Mouse (Mus musculus): ENCODE data around the gene Mlf2. TPM values are rescaled to one million over a fixed set of nuclear protein-coding genes. Genes with fewer than 3 reads are reported as not detected.
"Not testable (repeated sequence)": the region's sequence is repeated elsewhere in the genome, so short reads cannot be mapped to it uniquely, and the experiment has no call there.

The Mlf2 gene
- total RNA-seq (2015) (73.6 and 82.9 TPM in 2 replicates), total RNA-seq (2017) (50.9 and 70.6 TPM in 2 replicates)

DNA sequence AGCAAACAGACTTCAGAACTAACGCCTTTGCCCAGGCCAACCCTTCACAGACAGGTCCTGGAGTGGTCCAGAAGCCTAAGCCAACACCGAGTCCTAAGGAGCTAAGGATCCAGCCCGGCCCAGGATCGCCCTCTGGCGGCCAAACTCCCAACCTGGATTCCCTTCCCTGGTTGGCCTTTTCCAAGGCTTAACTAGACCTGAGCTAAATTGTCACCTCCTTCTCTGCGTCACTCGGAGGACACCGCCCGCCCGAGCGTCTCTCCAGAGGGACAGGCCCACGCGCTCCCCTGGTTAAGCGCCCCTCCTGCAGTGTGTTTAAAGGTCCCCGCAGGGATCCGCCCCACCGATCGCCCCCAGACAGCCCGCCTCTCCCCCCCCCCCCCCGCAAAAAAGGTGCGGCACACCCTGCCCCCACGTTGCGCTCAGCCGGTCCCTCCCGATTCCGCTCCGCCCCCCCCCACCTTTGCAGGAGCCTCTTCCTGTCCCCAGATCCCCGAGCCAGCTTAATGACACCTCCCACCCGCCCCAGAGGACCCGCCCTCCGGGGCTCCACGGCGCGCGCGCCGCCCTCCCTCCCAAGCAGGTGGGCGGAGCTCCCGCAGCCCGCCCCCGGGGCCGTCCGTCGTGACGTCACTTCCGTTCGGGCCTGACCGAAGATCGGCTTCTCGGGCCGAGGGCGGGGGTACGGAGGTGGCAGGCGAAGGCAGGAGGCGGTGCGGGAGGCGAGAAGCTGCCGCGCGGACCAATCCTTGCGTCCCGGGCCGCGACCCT, at the start of gene Mlf2:
TSS of gene Mlf2 (plus strand) at position 633 of the 771 bp plus-strand sequence.
- peak; percentile 90 for ATAC-seq (ENCODE audit: poor library complexity, severe bottlenecking)

DNA sequence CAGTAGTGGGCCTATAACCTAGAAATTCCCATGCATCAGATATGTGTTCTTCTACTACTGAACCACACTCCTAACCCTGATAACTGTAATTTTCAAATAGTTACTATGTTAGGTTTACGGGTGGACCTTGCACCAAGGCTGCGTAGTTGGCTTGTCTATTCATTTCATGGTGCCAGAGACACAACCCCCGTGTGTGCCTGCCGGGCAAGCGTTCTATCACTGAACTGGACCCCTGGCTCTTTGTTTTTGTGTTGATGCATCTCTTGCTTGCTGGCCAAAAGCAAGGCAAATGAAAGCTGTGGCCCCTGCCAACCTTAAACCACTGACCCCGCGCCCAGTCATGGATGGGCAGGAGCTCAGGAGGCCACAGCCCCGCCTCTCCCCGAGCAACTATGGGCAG, 49.4 kb upstream of the Mlf2 start:
- no peak for ATAC-seq (ENCODE audit: poor library complexity, severe bottlenecking)

DNA sequence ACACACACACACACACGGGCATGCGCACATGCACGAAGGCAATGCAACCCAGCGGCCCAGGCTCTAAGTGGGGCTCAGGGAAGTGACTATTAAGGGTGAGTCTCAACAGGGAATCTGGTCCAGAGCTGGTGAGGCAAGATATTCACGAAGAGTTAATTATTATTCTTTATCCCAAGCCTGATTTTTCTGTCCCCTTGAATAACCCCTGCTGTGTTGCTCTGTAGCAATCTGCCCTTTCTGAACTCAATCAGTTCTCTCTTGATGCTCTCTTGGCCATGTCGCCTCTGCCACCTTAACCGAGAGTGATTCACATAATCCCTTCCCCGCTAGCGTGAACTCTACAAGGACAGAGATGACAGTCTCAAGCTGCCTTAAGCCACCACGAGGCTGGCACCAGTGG, 47.8 kb upstream of the Mlf2 start:
- no peak for ATAC-seq (ENCODE audit: poor library complexity, severe bottlenecking)

DNA sequence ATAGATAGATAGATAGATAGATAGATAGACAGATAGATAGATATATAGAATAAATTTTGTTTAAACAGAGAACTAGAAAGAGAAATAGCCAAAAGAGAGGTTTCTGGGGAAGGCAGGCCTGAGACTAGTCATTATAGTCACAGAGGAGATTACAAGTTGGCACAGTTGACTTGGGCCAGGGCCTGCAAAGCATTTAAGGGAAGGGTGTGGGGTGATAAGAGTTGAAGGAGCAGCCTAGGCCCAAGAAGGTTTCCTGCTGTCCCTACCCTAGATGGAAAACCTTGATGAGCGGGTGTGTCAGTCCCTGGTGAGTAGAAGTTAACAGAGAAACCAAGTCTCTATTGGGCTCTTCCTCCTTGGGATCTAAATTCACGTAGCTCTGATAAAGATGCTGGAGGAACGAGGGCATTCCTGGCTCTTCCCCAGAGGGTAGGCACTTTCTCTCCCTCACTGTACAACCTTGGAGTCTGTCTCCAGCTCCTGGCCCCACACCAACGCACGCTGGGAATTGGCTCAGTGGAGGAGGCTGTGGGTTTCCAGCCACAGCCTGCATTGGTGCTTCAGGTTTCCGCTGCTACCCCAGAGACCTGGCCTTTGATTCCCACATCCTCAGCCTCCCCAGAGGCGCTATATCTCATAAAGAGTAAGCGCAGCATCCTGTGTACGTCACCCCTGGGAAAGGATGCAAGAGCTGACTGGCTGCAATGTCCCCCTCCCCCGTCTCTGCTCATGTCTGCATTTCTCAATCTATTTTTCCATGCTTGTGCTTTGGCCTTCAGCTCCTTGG, 46.3 kb upstream of the Mlf2 start:
- ATAC-seq (ENCODE audit: poor library complexity, severe bottlenecking), result no peak

DNA sequence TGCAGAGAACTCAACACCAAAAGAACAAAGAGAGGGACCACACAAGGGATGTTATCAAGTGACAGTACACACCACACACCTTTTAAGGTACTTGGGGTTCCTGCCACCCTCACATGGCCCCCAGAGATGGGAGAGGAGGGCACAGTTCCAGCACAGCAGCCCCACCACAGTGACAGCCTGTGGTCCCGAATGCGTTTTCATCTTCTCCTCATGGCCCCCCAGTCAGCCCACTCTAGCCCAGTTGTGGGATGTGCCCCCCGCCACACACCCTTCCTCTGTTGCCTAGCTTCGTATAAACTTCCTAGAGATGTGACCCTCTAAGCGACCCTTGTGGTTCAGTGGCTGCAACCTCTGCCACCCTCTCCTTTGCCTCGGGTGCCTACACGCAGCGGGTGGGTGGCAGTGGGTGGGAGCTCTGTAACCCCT, 45.2 kb upstream of the Mlf2 start:
- no peak for ATAC-seq (ENCODE audit: poor library complexity, severe bottlenecking)

DNA sequence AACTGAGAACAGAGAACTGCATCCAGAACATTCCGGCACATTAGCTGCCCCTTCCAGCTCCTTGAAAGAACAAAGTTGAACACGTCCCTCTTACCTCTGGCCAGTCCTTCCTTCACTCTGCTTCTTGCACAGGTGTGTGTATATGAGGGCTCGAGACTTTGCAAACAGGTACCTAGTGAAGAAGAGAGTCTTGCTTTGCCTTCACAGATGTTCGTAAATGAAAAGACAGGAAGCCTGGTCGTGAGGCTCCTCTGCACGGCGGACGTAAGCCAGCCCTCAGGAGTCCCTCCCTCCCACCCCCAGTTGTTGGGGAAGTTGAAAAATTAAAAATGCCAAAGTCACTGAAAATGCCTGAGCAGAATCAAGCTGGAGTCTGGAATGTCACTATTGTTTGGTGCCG, 43.2 kb upstream of the Mlf2 start, which contains the start of gene Cd4:
TSS of gene Cd4 (minus strand) at position 236 of the 400 bp plus-strand sequence.
- ATAC-seq (ENCODE audit: poor library complexity, severe bottlenecking), result no peak

DNA sequence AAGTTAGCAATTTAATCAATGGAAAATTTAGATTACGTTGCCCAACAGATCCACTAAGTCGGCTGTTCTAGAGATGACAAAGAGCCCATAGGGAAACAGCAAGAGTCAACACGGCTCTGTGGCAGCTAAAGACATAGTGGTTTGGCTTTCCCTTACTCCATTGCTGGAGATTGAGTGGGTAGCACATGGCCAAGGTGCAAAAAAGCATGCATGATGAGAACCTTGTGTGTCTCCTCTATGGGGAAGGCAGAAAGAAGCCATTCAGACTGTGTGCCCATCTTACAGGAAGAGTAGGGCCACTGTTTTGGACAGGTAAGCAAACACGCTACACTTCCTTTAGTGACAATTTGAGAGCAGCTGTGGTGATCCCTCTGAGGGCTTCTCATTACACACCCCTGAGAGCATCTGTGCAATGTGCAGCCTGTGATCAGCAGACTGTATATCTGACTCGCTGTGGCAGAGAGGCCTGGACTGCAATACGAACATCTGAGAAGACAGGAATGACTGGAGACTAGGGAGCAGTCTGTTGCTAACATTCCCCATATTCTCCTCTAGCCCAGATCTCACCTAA, 42.5 kb upstream of the Mlf2 start:
- ATAC-seq (ENCODE audit: poor library complexity, severe bottlenecking), result no peak

DNA sequence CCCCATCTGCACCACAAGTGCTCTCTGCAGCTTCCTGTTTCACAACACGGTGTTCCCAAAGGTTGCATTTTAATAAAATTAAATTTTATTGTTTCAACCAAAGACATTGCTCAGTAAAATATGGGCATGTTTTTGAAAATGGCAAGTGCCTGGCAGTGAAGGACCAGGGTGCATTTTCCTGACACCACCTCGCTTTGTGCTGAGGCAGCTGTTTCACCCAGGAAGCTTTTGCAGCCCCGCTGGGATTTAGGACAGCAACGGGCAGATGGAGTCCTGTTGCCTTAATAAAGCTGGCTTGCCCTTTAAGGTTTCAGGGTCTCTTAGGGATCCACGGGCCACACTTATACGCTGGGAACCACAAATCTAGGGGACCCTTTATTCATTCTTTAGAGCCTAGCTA, 40.2 kb upstream of the Mlf2 start:
- no peak for ATAC-seq (ENCODE audit: poor library complexity, severe bottlenecking)

DNA sequence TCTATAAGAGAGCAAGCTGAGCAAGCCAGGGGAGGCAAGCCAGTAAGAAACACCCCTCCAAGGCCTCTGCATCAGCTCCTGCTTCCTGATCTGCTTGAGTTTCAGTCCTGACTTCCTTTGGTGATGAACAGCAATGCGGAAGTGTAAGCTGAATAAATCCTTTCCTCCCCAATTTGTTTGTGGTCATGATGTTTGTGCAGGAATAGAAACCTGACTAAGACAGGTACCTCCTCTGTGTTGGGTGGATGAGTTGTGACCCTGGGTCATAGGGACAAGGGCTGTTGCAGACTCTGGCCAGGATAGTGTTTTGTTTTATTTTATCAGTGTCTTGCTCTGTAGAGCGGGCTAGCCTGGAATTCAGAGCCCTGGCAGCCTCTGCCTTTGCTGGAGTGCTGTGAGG, 37.1 kb upstream of the Mlf2 start:
- ATAC-seq (ENCODE audit: poor library complexity, severe bottlenecking), result not testable (repeated sequence)

DNA sequence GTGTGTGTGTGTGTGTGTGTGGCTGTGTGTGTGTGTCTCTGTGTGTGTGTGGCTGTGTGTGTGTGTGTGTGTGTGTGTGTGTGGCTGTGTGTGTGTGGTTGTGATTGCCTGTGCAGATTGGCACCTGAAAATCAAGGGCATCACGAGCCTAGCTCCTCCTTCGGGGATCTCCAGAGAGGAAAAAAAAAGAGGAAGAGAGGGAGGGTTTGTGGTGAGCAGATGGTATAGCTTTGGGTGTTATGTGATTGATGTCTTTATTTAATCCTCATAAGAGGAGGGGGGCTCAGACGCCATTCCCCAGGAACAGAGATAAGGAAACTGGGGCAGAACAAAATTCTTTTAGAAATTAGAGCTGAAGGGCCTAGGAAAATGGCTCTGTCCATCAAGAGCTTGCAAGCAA, 32.8 kb upstream of the Mlf2 start:
- ATAC-seq (ENCODE audit: poor library complexity, severe bottlenecking), result peak; percentile 43; the same call in 1 of the 2 replicates

DNA sequence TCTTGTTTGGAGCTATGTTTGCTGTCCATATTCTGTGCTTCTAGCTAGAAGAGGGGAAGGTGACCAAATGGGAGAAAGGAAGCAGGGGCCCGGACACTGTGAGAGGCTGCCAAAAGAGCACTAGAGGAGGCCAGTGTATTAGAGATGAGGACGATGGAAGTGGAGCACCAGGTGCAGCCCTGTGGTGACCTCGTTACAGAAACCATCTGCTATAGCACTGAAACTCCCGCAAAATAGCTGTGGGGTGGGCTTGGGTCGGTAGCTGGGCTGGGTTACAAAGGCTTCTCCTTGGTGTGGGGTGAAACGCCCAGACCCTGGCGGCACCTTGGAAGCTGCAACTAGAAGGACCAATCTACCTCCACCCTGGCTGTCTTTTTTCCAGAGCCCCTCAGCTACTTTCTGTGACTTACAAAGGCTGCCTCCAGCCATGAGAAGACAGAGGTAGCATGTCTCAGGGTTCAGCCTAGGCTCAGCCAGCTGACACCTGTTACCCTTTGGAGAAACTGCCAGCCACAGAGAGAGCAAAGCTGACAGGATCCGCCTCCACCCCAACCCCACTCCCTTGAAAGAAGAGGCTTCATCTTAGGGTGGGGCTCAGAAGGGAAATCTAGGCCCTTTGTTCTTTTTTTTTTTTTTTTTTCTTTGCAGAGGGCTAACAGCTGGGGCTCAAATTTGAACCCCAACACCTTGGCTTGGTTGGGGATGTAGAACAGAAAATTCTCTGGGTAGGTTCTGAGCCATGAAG, 31.0 kb upstream of the Mlf2 start:
- no peak for ATAC-seq (ENCODE audit: poor library complexity, severe bottlenecking)

DNA sequence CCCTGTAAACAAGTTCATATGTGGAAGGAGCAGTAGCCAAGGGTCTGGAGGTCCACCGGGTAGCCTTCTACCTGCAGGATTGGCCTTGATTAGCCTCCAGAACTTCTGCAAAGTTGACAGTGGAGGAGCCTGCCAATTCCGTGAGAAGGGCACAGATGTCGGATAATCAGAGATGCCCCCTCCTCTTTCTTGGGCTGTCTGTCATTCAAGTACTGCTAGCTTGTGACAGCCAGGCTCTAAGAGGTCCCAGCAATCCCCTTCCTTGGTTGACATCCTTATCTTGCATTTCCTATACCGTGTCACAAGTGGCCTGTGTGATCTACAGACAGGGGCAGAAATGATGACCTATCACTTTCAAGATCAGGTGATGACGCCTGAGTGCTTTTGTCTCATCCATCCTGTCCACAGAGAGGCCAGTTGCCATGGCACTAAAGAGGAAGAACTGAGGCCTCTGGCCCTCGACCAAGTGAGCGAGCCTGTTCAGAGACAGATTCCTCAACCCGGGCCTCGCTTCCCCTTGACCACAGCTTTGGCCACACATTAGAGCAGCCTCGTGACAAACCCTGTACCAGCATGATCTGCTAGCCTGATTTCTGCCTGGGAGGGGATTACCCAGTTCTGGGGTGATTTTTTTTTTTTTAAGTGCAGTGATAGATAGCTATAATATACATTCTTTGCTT, 30.2 kb upstream of the Mlf2 start:
- ATAC-seq (ENCODE audit: poor library complexity, severe bottlenecking), result peak; percentile 64

DNA sequence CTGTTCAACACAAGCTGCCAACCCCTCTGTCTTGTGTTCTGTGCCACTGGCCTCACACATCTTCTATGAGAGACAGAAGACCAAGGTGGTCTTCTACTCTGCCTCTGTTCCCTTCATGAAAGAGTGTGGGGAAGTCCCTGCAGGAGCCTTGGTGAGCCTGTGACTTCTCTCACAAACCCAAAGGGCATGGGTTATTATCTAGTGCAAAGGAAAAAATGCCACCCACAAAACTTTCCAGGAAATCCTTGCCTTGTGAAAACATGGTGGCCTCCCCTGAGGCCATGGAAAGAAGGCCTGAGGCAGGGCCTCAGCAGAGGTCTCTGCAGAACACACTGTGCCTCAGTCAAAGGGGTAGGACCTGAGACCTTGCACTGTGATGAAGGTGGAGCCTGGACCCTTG, 29.3 kb upstream of the Mlf2 start:
- ATAC-seq (ENCODE audit: poor library complexity, severe bottlenecking), result no peak

DNA sequence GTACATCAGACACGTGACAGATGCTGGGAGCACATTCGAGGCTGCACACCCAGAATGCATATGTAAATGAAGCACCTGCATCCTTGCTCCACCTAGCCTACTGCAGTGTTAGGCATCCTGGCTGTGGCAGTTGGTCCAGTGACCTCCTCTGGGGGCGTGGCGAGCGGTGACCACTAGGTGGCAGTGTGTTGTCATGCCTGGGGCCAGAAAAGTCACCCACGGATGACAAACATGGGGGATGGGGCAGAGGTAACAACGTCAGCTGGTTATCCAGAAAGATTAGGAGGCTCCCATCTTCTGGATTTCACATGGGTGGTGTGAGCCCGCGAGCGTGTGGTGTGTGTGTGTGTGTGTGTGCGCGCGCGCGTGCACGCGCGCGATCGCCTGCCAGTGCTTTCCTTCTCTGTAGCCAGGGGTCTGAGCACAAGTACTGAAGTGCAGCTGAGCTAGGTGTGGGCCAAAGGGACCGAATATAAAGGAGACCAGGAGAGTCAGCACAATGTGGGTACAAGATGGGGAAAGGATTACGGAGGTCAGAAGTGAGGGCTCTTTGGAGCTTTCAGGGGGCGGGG, 27.5 kb upstream of the Mlf2 start:
- peak; percentile 92 for ATAC-seq (ENCODE audit: poor library complexity, severe bottlenecking)

DNA sequence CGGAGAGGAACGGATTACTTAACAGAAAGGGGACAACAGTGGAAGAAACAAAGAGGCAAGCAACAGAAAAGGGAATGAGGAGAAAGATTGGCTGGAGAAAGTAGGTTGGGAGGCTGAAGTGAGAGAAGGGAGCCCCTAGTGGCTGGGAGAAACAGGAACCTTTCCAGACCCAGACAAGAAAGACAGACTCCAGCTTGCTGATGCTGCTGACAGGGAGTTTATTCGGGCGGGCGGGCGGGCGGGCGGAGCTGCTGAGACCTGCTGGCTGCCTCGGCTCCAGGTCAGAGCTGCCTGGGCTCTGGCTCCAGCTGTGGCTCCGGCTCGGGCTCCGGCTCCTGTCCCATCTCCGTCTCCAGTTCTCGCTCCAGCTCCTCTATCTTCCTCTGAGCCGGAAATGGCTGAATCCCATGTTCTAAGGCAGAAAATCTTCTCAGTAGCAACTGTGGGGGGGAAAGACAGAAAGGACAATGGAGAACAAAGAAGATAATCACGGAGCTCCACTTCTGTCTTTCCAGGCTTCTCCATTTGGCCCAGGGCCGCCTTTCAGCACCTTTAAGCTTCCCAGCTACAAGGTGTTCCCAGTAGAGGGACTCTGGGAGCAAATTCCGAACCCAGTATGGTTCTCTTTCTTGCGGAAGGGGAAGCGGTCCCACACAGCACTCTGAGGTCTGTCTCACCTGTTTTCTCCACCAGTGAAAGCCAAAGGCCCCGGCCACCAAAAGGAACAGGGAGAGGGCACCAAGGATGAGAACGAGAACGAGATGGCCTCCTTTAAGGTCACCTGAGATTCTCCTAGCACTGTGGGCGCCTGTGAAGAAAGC, 26.8 kb upstream of the Mlf2 start:
- ATAC-seq (ENCODE audit: poor library complexity, severe bottlenecking), result peak; percentile 59

DNA sequence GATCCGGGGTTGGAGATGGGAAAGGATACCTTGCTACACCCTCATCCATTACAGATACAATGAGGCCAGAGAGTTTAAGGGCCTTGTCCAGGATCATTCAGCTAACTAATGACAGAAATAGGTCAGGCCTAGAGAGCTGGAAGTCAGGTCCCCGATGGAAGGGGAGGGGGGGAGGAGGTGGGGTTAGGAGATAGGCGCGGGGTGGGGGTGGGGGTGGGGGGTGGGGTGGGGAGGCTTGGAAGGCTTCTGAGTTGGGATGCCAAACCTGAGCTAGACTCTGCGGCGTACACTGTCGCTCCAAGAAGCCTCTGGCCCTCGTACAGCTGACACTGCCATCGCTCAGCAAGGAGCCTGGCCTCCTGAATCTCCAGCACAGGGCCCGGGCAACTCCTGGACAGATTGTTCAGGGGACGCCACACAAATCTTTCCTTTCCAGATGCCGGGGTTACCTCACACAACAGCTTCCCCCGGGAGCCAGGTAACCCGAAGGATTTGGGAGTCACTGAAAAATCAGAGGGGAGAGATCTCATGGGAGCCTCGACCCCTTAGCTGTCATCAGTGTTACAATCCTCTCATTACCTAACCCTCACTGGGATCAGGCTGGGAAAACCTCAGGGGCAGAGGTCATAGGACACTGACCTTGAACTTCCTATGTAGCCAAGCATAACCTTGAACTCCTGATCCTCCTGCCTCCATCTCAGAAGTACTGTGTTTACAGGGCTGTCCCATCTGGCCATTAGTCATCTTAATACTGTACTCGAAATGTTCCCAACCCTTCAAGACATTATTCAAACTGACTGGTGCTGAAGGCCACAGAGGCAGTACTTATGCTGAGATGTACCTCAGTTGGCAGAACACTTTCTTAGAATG, 26.0 kb upstream of the Mlf2 start:
- ATAC-seq (ENCODE audit: poor library complexity, severe bottlenecking), result no peak

DNA sequence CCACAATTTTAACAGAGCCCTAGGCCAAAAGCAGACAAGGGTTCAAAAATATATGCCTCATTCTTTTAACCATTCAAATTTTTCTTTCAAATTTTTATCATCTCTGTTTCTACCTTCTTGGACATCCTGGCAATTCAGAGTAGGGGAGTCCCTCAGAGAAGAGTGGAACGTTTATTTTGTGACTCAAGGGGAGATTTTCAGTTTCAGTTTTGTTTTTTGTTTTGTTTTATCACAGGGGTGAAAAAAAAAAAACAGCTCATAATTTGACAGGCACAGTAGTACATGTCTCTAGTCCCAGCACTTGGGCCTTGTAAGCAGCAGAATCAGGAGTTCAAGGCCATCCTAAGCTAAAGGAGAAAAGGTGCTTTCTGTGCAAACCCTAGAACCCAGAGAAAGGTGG, 23.4 kb upstream of the Mlf2 start:
- ATAC-seq (ENCODE audit: poor library complexity, severe bottlenecking), result no peak

DNA sequence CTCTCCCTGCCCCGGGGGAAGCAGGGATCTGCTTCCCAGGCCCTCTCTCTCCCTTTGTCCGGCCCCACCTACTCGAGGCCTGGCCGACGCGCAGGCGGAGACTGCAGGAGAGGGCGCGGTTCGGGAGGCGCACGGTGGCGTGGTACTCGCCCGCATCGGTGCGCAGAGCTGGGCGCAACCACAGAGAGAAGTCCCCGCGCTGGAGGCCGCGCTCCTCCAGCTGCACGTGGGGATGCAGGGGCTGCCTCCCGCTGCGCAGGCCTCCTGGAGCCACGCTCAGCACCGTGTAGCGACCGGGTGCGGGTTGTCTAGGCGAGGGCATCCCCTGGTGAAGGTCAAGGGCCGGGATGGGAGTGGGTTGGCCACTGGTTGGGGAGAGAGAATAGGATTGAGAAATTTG, 21.2 kb upstream of the Mlf2 start:
- ATAC-seq (ENCODE audit: poor library complexity, severe bottlenecking), result peak; percentile 26; the same call in 1 of the 2 replicates

All from megakaryocyte, adult 5-6 weeks (primary cell).